Mouse (Mus musculus) lung, postnatal 0 days (tissue): ENCODE data around the gene Gm8300.
"Not testable (repeated sequence)": the region's sequence is repeated elsewhere in the genome, so short reads cannot be mapped to it uniquely, and the experiment has no call there.

Experiments used
- CTCF ChIP-seq: IDR thresholded peaks from 2 replicates; pipeline ENCODE4 v1.5.1; 2016; ENCODE audit warnings: antibody characterized with exemption, mild to moderate bottlenecking
- EP300 ChIP-seq: IDR thresholded peaks from 2 replicates; pipeline ENCODE4 v1.6.1; 2016; ENCODE audit warnings: antibody characterized with exemption, mild to moderate bottlenecking, control low read depth

- not testable (repeated sequence) for TF ChIP-seq CTCF, EP300
Observed at GRCm38 (mm10) chr12:87514016-87514415, at the start of gene Gm8300.
